Mouse (Mus musculus) MEL (cell line): ENCODE measurements around the gene Polr3a. TPM values are rescaled to one million over a fixed set of nuclear protein-coding genes. Genes with fewer than 3 reads are reported as not detected.
"Not testable (repeated sequence)": the region's sequence is repeated elsewhere in the genome, so short reads cannot be mapped to it uniquely, and the experiment has no call there.

Experiments used
- DNase-seq: peaks from one replicate; pipeline ENCODE4 v3.0.0; 2011; ENCODE audit warnings: low read depth, low spot score
- H3K27ac ChIP-seq: 2 replicates; pipeline ENCODE4 v1.5.1; 2012; ENCODE audit warnings: low read depth, mild to moderate bottlenecking, control low read depth, low read length, moderate library complexity; ENCODE audit not compliant: control insufficient read depth
- H3K27me3 ChIP-seq, 2 experiments: fragments of 150-350 bp in 1 of 2; sonication (generic) in 1 of 2; 2 replicates each; pipeline ENCODE4 v1.6.1; 2012; ENCODE audit warnings: low read length in 2 of 2, mild to moderate bottlenecking in 2 of 2, improper control_type of control experiment in 1 of 2, moderate library complexity in 1 of 2; ENCODE audit not compliant: insufficient read depth in 2 of 2, control insufficient read depth in 1 of 2
- H3K36me3 ChIP-seq, 2 experiments: 2 replicates each; pipeline ENCODE4 v1.6.1; 2012 to 2014; ENCODE audit warnings: low read length in 2 of 2, improper control_type of control experiment in 1 of 2, inconsistent platforms in 1 of 2, mild to moderate bottlenecking in 1 of 2; ENCODE audit not compliant: insufficient read depth in 2 of 2, control insufficient read depth in 1 of 2
- H3K4me1 ChIP-seq, 2 experiments: fragments of 150-350 bp in 1 of 2; sonication (generic) in 1 of 2; 2 replicates each; pipeline ENCODE4 v1.6.1; 2012; ENCODE audit warnings: low read length in 2 of 2, improper control_type of control experiment in 1 of 2, mild to moderate bottlenecking in 1 of 2; ENCODE audit not compliant: insufficient read depth in 2 of 2, control insufficient read depth in 1 of 2
- H3K4me3 ChIP-seq, 2 experiments: fragments of 150-350 bp in 1 of 2; sonication (generic) in 1 of 2; 2 replicates each; pipeline ENCODE4 v1.5.1; 2012; ENCODE audit warnings: low read depth in 2 of 2, low read length in 2 of 2, mild to moderate bottlenecking in 2 of 2, moderate library complexity in 2 of 2, control low read depth in 1 of 2, improper control_type of control experiment in 1 of 2; ENCODE audit not compliant: control insufficient read depth in 1 of 2, insufficient read depth in 1 of 2
- H3K79me2 ChIP-seq: 2 replicates; pipeline ENCODE4 v1.6.1; 2012; ENCODE audit warnings: mild to moderate bottlenecking, low read length, moderate library complexity; ENCODE audit not compliant: control insufficient read depth, poor library complexity, insufficient read depth
- H3K9ac ChIP-seq: 2 replicates; pipeline ENCODE4 v1.6.1; 2012; ENCODE audit warnings: low read depth, mild to moderate bottlenecking, control low read depth, low read length, moderate library complexity; ENCODE audit not compliant: control insufficient read depth, poor library complexity, severe bottlenecking
- H3K9me3 ChIP-seq: fragments of 150-350 bp; sonication (generic); replicated peaks from 2 replicates; pipeline ENCODE4 v1.6.1; 2012; ENCODE audit warnings: mild to moderate bottlenecking, low read length, improper control_type of control experiment, moderate library complexity; ENCODE audit not compliant: insufficient read depth
- BHLHE40 ChIP-seq: IDR thresholded peaks from 2 replicates; pipeline ENCODE4 v1.6.1; 2012; ENCODE audit warnings: low read depth, mild to moderate bottlenecking, inconsistent platforms, low read length, improper control_type of control experiment, borderline replicate concordance
- CHD1 ChIP-seq: IDR thresholded peaks from 2 replicates; pipeline ENCODE4 v1.6.1; 2012; ENCODE audit warnings: low read depth, mild to moderate bottlenecking, inconsistent platforms, low read length, improper control_type of control experiment
- CTCF ChIP-seq, 3 experiments: IDR thresholded peaks in 2 of 3; conservative IDR thresholded peaks in 1 of 3; 2 replicates each; pipeline ENCODE4 v1.5.1; 2011 to 2012; ENCODE audit warnings: low read length in 3 of 3, low read depth in 2 of 3, mild to moderate bottlenecking in 2 of 3, improper control_type of control experiment in 1 of 3, inconsistent platforms in 1 of 3, mixed read lengths in 1 of 3, moderate library complexity in 1 of 3; ENCODE audit not compliant: control insufficient read depth in 1 of 3, insufficient read depth in 1 of 3, poor library complexity in 1 of 3, severe bottlenecking in 1 of 3
- ELF1 ChIP-seq: IDR thresholded peaks from 2 replicates; pipeline ENCODE4 v1.6.1; 2014; ENCODE audit warnings: low read depth, mild to moderate bottlenecking, inconsistent platforms, low read length, improper control_type of control experiment, moderate library complexity
- EP300 ChIP-seq, 2 experiments: IDR thresholded peaks; 2 replicates each; pipeline ENCODE4 v1.6.1; 2011; ENCODE audit warnings: improper control_type of control experiment in 2 of 2, low read length in 2 of 2, low read depth in 1 of 2, mild to moderate bottlenecking in 1 of 2
- ETS1 ChIP-seq: IDR thresholded peaks from 2 replicates; pipeline ENCODE4 v1.6.1; 2012; ENCODE audit warnings: low read depth, mild to moderate bottlenecking, inconsistent platforms, low read length, improper control_type of control experiment, moderate library complexity
- HCFC1 ChIP-seq: IDR thresholded peaks from 2 replicates; pipeline ENCODE4 v1.6.1; 2012; ENCODE audit warnings: low read depth, mild to moderate bottlenecking, inconsistent platforms, low read length, improper control_type of control experiment, moderate library complexity
- JUND ChIP-seq: IDR thresholded peaks from 2 replicates; pipeline ENCODE4 v1.6.1; 2011; ENCODE audit warnings: low read depth, mild to moderate bottlenecking, improper control_type of control experiment, low read length
- KAT2A ChIP-seq: conservative IDR thresholded peaks from 2 replicates; pipeline ENCODE4 v1.6.1; 2012; ENCODE audit warnings: low read depth, low read length, improper control_type of control experiment, inconsistent platforms
- MYB ChIP-seq: IDR thresholded peaks from 2 replicates; pipeline ENCODE4 v1.6.1; 2011; ENCODE audit warnings: mild to moderate bottlenecking, low read depth, low read length, improper control_type of control experiment
- NRF1 ChIP-seq: IDR thresholded peaks from 2 replicates; pipeline ENCODE4 v1.6.1; 2014; ENCODE audit warnings: low read depth, mild to moderate bottlenecking, inconsistent platforms, low read length, improper control_type of control experiment, moderate library complexity; ENCODE audit not compliant: poor library complexity, insufficient read depth, severe bottlenecking
- POLR2A ChIP-seq, 2 experiments: IDR thresholded peaks; 2 replicates each; pipeline ENCODE4 v1.6.1; 2011 to 2012; ENCODE audit warnings: low read length in 2 of 2, mild to moderate bottlenecking in 2 of 2, control low read depth in 1 of 2, improper control_type of control experiment in 1 of 2, low read depth in 1 of 2, moderate library complexity in 1 of 2; ENCODE audit not compliant: control insufficient read depth in 1 of 2, insufficient read depth in 1 of 2, poor library complexity in 1 of 2
- POLR2AphosphoS5 ChIP-seq: IDR thresholded peaks from 2 replicates; pipeline ENCODE4 v1.6.1; 2012; ENCODE audit warnings: low read depth, borderline replicate concordance, mild to moderate bottlenecking, inconsistent platforms, low read length, moderate library complexity, mixed read lengths
- TAL1 ChIP-seq: IDR thresholded peaks from 2 replicates; pipeline ENCODE4 v1.6.1; 2012; ENCODE audit warnings: mild to moderate bottlenecking, inconsistent platforms, low read length, moderate library complexity, mixed read lengths
- TBP ChIP-seq: IDR thresholded peaks from 2 replicates; pipeline ENCODE4 v1.8.0; 2011; ENCODE audit warnings: low read depth, low read length, improper control_type of control experiment
- polyA plus RNA-seq, 2 experiments: library from polyadenylated mRNA; stranded (reverse) in 1 of 2; unstranded in 1 of 2; fragments of >175 nt in 1 of 2; fragments of >200 nt in 1 of 2; gene quantifications; 2 replicates each; pipeline versions ENCODE4 v1.2.1 to v1.2.4; 2012; ENCODE audit warnings: low replicate concordance in 2 of 2, low read depth in 1 of 2; ENCODE audit not compliant: insufficient read length in 2 of 2, insufficient read depth in 1 of 2, missing spikeins in 1 of 2
- total RNA-seq: library from RNA; depleted of rRNA; stranded (reverse); fragments of 300-350 nt; gene quantifications from 2 replicates; pipeline ENCODE4 v1.2.3, GENCODE M21; 2012

Gene Polr3a
- total and polyA plus RNA-seq, 3 experiments: 22.8 to 26.6 TPM; not detected in 1

- H3K9me3 ChIP-seq, H3K4me3 ChIP-seq, H3K27me3 ChIP-seq: not testable (repeated sequence)
- peaks cover 2 to 22% of the 10 kb centered on the region in 2 experiments; a peak in 3 of 4 replicates for H3K4me1 ChIP-seq
- peaks cover 22% of the 10 kb centered on the region in 2 experiments for H3K36me3 ChIP-seq
- H3K79me2 ChIP-seq: peaks cover 58% of the 10 kb centered on the region
- TF ChIP-seq KAT2A: 0 out of 2 replicates have a peak, but pooled peaks have one; percentile 0
- DNase-seq: peak; percentile 16
- peak overlapping the region; percentile 59 for H3K27ac ChIP-seq
- peak overlapping the region; percentile 65 for H3K9ac ChIP-seq
These were observed 2.9 kb upstream of the Polr3a start for GRCm38 (mm10) chr14:24489772-24490171.

- Histone ChIP-seq H3K4me3 (peak overlapping the region; percentile 52 to 80), H3K27ac (no peak overlapping the region), H3K4me1 (peaks cover 2 to 17% of the 10 kb centered on the region in 2 experiments; a peak in 3 of 4 replicates), H3K36me3 (peaks cover 3 to 9% of the 10 kb centered on the region in 2 experiments; a peak in 3 of 4 replicates), H3K9ac (peak overlapping the region; percentile 85)
- TF ChIP-seq EP300 (IDR thresholded peaks at IDR 0.05; ENCODE audit: low read depth in 1 of 2, low read length in 2 of 2): no peak
- TF ChIP-seq POLR2A (IDR thresholded peaks at IDR 0.05; ENCODE audit: control insufficient read depth in 1 of 2, insufficient read depth in 1 of 2, low read depth in 1 of 2, low read length in 2 of 2, poor library complexity in 1 of 2): no peak
- no peak for TF ChIP-seq CHD1
- no peak for TF ChIP-seq TBP
- no peak for TF ChIP-seq NRF1
- TF ChIP-seq TAL1: no peak
- TF ChIP-seq BHLHE40: no peak
- TF ChIP-seq HCFC1: no peak
- no peak for TF ChIP-seq ELF1
- TF ChIP-seq CTCF (IDR thresholded peaks at IDR 0.05 in 2 of 3, conservative IDR thresholded peaks at IDR 0.05 in 1 of 3; ENCODE audit: control insufficient read depth in 1 of 3, insufficient read depth in 1 of 3, low read depth in 2 of 3, low read length in 3 of 3, poor library complexity in 1 of 3, severe bottlenecking in 1 of 3): no peak
- TF ChIP-seq MYB: no peak
- TF ChIP-seq JUND: no peak
- TF ChIP-seq POLR2AphosphoS5: no peak
- no peak for TF ChIP-seq ETS1
- TF ChIP-seq, all 39 proteins: peak for 0
- no peaks in the 10 kb centered on the region for H3K9me3 ChIP-seq
- peaks cover 26% of the 10 kb centered on the region for H3K79me2 ChIP-seq
- peak; percentile 22 for DNase-seq
- no peaks in the 10 kb centered on the region for H3K27me3 ChIP-seq
These were observed 554 bp downstream of the Polr3a start for GRCm38 (mm10) chr14:24486241-24486767.
